Mouse (Mus musculus) left cerebral cortex, postnatal 4 days (tissue): Measurements from ENCODE around the gene Dcun1d5. TPM values are rescaled to one million over a fixed set of nuclear protein-coding genes. Genes with fewer than 3 reads are reported as not detected.

Experiments used
- total RNA-seq, 2 experiments: library from RNA; stranded (reverse); gene quantifications; 2 replicates each; pipeline ENCODE4 v1.2.3; 2021

Dcun1d5 gene
- total RNA-seq, 2 experiments from 2014 or later, result 74.8 to 93.6 TPM

Other genes with a start within 250 kb of the Dcun1d5 start
- gene Dync2h1, start 74 bp upstream of the Dcun1d5 start, total RNA-seq, result 10 to 100 TPM; 24.7 to 26.4 TPM
- gene Mmp13, start 88.0 kb downstream of the Dcun1d5 start, total RNA-seq, result under 1 TPM in 1 of 2 experiments, not detected in 1; 0.22 TPM
- not detected for gene Mmp12, start 159.9 kb downstream of the Dcun1d5 start, total RNA-seq
- gene Mmp1b, start 203.5 kb downstream of the Dcun1d5 start, total RNA-seq, result not detected